Mouse (Mus musculus) thymus, postnatal 10 days (tissue): ENCODE data around the gene Exoc6b.
A peak's percentile ranks its signal among the peaks of the same experiment; 100 is the strongest.
"Not testable (repeated sequence)": the region's sequence is repeated elsewhere in the genome, so short reads cannot be mapped to it uniquely, and the experiment has no call there.

ENCODE experiments used
- DNase-seq, 2 experiments: peaks; one replicate each; pipeline ENCODE4 v3.0.0; 2021; ENCODE audit warnings: low spot score in 2 of 2

The Exoc6b gene

GRCm38 (mm10) chr6:84631588-84631987, 437.7 kb downstream of the Exoc6b start:
- no peak for DNase-seq

- no peak for DNase-seq
Measured at GRCm38 (mm10) chr6:84630276-84630675, 439.0 kb downstream of the Exoc6b start.

DNA sequence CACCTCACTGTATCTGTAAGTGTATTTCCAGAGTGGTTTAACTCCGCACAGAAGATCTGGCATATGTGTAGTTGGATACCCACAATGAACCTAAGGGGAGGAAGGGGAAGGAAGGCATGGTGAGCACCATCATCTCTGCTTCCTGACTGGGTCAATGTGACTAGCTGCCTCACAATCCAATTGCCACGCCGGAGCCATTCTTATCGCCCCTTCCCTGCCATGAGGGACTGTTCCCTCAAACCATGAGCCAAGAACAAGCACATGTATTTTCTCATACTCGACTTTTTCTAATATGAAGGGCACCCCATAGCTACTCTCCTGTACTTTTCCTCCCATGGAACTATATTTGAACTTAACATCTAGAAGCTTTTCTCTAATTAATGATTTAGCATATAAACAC, 440.5 kb downstream of the Exoc6b start:
- DNase-seq: no peak

DNA sequence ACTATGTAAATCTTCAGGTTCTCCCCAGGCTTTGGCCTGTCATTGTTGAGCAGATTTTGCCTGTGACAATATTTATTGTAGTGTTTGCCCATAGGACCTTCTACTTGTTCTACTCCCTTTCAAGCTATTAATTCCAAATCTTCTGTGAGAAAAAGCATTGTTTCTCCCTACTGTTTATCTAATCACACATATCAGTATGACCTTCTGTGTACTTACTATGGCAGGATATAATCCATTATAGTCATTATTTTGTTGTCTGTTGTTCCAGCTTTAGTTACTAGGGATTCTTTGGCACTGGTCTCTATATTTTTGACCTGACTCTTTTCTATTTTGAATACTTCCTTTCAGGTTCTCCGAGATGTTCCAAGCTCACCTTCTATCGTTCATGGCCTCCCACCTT, 442.9 kb downstream of the Exoc6b start:
- no peak for DNase-seq

- DNase-seq: no peak
Measured at GRCm38 (mm10) chr6:84619166-84619565, 450.1 kb downstream of the Exoc6b start.

DNA sequence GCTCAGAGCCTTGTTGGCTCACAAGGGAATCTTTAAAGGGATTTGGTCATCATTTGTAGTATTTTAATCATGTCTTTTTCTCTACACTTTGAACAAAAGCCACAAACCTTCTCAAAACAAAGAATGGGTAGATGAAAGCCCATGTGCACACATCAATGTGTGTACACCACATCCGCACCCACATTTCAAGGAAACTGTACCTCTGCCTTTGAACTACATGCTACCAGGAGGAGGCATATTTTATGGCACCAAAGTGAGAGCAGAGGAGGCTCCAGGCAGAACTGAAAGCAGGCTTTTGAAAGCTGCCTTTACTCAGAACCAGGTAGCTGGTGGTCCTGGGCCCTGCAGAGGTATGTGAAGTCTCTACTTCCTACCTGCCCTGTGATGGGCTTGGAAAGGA, 452.3 kb downstream of the Exoc6b start:
- peak; percentile 35 to 41 for DNase-seq

DNA sequence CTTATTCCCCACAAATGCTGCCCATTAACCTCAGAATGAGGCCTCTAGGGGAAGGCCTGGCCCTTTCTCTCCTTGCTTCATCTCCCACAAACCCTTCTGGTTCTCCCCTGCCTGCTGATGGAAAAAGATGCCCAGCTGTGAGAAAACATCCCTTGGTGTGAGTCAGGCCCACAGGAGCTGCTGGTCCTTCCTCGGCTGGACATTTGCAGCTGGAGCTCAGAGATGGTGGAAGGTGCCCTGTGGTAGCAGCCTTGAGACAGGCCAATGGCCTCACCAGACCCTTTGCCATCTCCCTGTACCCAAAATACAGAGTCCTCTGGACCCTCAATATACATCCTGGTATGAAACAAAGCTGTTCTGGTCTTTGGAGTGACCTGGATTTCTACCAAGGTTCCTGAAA, 452.7 kb downstream of the Exoc6b start:
- DNase-seq: no peak

DNA sequence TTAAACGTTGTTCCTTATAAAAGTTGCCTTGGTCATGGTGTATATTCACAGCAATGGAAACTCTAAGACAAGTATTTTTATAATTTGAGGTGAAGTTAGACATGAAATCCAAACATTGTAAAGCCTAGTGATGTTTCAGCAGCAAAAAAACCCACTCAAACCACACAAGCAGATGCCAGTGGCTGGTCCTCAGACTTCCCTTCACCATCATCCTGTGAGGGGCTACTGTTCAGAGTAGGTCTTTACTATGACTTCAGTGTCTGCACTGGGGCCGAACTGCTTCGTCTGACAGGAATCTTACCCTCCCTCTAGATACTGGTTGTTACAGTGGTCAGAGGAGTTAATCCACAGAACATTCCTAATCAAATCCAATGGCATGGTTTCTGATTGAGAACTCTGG, 455.8 kb downstream of the Exoc6b start:
- no peak for DNase-seq

DNA sequence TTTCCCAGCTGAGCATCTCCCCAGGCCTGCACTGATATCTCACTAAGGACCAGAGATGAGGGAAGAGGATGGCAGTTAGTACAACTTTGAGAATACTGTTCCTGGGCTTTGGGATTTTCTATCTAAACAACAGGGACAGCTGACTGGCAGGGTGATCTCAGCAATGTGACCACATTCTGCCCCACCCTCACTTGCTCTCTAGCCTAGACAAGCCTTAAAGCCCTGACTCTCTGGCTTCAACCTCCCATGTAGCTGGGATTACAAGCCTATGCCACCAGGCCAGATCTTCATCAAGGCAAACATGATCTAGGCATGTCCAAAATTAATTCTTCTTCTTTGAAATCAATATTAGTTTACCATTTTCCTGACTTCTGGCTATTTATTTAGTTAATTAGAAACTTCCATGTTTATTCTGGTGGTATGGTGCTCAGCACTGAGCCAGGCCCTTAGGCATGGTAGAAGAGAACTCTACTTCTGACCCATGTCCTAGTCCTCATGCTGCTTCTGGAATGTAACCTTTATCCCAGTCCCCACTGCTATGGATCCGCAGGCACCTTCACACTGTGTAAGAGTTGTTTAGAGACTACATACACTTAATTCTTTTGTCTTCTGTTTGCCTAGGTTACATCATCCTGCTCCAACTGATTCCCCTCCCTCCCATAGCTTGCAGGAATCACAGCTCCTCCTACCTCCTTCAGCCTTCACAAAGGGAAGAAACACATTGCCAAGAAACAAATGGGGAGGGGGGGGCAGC, 468.0 kb downstream of the Exoc6b start:
- DNase-seq: no peak

GRCm38 (mm10) chr6:84599296-84599695, 470.0 kb downstream of the Exoc6b start:
- not testable (repeated sequence) for DNase-seq

- DNase-seq: no peak
Measured at GRCm38 (mm10) chr6:84598725-84599124, 470.6 kb downstream of the Exoc6b start.

- no peak for DNase-seq
Measured at GRCm38 (mm10) chr6:84594626-84595025, 474.7 kb downstream of the Exoc6b start.

- DNase-seq: no peak
Measured at GRCm38 (mm10) chr6:84593693-84594092, 475.6 kb downstream of the Exoc6b start, which contains the start of gene Cyp26b1. Gene Cyp26b1, minus strand, starts transcription at chr6:84593908.

- DNase-seq: no peak
Measured at GRCm38 (mm10) chr6:84590961-84591745, 478.2 kb downstream of the Exoc6b start.

- DNase-seq: peak; percentile 27 to 77
Measured at GRCm38 (mm10) chr6:84589742-84590686, 479.3 kb downstream of the Exoc6b start.

- DNase-seq: no peak
Measured at GRCm38 (mm10) chr6:84588895-84589652, 480.2 kb downstream of the Exoc6b start.

DNA sequence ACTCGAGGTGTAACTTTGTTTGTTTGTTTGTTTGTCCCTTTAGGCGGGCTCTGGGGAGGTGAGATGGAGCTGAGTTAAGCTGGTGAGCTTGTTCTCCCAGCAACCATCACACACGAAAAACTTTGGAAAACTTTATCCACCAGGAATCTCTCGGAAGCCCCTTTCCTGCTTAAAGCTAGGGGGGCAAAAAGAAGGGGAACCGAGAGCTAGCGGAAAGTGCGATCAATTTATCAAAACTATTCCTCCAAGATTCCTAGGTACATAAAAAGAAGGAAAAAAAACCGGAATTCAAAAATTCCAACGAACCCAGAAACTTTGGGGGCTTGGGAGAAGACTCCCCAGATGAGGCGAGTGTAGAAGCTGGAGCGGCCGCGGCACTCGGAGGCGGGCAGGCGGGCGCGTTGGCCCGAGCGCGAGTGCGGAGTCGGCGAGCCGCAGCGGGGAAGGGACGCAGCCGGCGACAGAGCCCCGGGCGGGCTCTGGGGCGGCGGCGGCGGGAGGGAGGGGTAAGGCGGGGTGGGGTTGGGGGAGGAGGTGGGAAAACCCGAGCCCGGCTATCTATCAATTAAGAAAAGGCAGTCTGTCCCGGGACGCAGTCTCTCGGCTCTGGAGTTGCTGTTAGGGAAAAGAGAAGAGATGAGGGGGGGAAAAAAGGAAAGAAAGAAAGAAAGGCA, 481.0 kb downstream of the Exoc6b start:
- no peak for DNase-seq

- DNase-seq: no peak
Measured at GRCm38 (mm10) chr6:84587471-84588101, 481.7 kb downstream of the Exoc6b start.

DNA sequence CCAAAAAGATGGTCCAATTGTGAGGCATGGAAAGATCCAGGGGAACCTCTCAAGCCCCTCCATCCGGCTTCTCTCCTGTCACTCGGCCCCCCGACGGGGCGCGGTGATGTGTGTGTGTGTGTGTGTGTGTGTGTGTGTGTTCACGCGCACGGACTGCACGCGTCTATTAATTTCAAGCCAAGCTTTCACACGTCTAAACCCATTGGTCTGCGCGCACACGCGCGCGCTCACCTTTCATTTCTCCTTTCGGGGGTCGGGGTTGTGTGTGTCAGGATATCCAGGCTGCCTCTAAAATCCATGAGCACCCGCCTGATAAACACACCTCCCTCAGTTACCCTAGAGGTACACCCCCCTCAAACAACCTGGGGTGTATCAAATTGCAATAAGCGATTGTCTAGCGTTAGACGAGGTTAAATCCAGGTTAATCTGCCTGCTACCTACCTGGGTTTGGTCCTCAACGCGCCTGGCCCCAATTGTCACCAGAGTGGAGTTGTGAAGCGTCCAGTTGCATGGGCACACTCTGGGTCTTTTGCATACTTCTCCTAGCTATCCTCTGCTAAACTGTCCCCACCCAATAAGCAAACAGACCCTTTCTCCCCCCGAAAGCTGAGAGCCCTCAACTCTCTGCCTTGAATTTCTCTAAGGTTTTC, 482.6 kb downstream of the Exoc6b start:
- DNase-seq: no peak
